Mouse (Mus musculus) urinary bladder, postnatal 4 days (tissue): ENCODE measurements around the gene Suco.
A peak's percentile ranks its signal among the peaks of the same experiment; 100 is the strongest.

ENCODE experiments used
- DNase-seq, 2 experiments: peaks; one replicate each; pipeline ENCODE4 v3.0.0; 2021 to 2022; ENCODE audit warnings: low spot score in 2 of 2

The Suco gene

GRCm38 (mm10) chr1:161876553-161877447, at the start of gene Suco:
Gene Suco, minus strand, starts transcription at chr1:161876682.
- peak; percentile 99 to 100 for DNase-seq

GRCm38 (mm10) chr1:161925281-161925805, 48.9 kb upstream of the Suco start:
- DNase-seq, result no peak

- no peak for DNase-seq
Measured at GRCm38 (mm10) chr1:161924321-161924720, 47.8 kb upstream of the Suco start.

- DNase-seq, result no peak
Measured at GRCm38 (mm10) chr1:161921928-161922327, 45.4 kb upstream of the Suco start.

GRCm38 (mm10) chr1:161920475-161921454, 44.3 kb upstream of the Suco start:
- DNase-seq, result no peak

GRCm38 (mm10) chr1:161919594-161919993, 43.1 kb upstream of the Suco start:
- no peak for DNase-seq

- DNase-seq, result no peak
Measured at GRCm38 (mm10) chr1:161918682-161919372, 42.3 kb upstream of the Suco start.

- DNase-seq, result no peak
Measured at GRCm38 (mm10) chr1:161917940-161918484, 41.5 kb upstream of the Suco start.

- no peak for DNase-seq
Measured at GRCm38 (mm10) chr1:161916036-161916435, 39.6 kb upstream of the Suco start.

- no peak for DNase-seq
Measured at GRCm38 (mm10) chr1:161913648-161913984, 37.1 kb upstream of the Suco start.

GRCm38 (mm10) chr1:161912940-161913647, 36.6 kb upstream of the Suco start:
- DNase-seq, result no peak

- no peak for DNase-seq
Measured at GRCm38 (mm10) chr1:161909074-161909473, 32.6 kb upstream of the Suco start.

- no peak for DNase-seq
Measured at GRCm38 (mm10) chr1:161907795-161908457, 31.4 kb upstream of the Suco start.

GRCm38 (mm10) chr1:161907111-161907510, 30.6 kb upstream of the Suco start:
- DNase-seq, result no peak

- DNase-seq, result no peak
Measured at GRCm38 (mm10) chr1:161902692-161903452, 26.4 kb upstream of the Suco start.

- no peak for DNase-seq
Measured at GRCm38 (mm10) chr1:161900129-161900528, 23.6 kb upstream of the Suco start.

- no peak for DNase-seq
Measured at GRCm38 (mm10) chr1:161897235-161897634, 20.8 kb upstream of the Suco start.

GRCm38 (mm10) chr1:161896130-161896529, 19.6 kb upstream of the Suco start:
- no peak for DNase-seq

GRCm38 (mm10) chr1:161895014-161895413, 18.5 kb upstream of the Suco start:
- no peak for DNase-seq
